Mouse (Mus musculus) megakaryocyte, embryonic 14.5 days (primary cell): ENCODE data around the gene Smurf1.

Experiments used
- FLI1 ChIP-seq: IDR thresholded peaks from 2 replicates; pipeline ENCODE4 v1.6.1; 2012; ENCODE audit warnings: low read length, inconsistent platforms, mixed read lengths
- GATA1 ChIP-seq: IDR thresholded peaks from 3 replicates; pipeline ENCODE4 v1.6.1; 2012; ENCODE audit warnings: mixed read lengths, low read length, inconsistent platforms, borderline replicate concordance

- TF ChIP-seq GATA1 (no peak), FLI1 (no peak)
Measured at GRCm38 (mm10) chr5:144897881-144898280, 67.8 kb downstream of the Smurf1 start.
